Mouse (Mus musculus): ENCODE measurements around the gene Olfr683.
"Not testable (repeated sequence)": the region's sequence is repeated elsewhere in the genome, so short reads cannot be mapped to it uniquely, and the experiment has no call there.

The Olfr683 gene

GRCm38 (mm10) chr7:105146912-105147311, at the start of gene Olfr683:
Olfr683 (minus strand) TSS chr7:105147012.
- no peak for TF ChIP-seq GATA4 (IDR thresholded peaks at IDR 0.05; ENCODE audit: insufficient replicate concordance, low read length)

- TF ChIP-seq GATA4 (IDR thresholded peaks at IDR 0.05; ENCODE audit: insufficient replicate concordance, low read length): no peak
These were observed 39.1 kb upstream of the Olfr683 start, which contains the start of gene Olfr685 for GRCm38 (mm10) chr7:105185912-105186311. Olfr685 (minus strand) TSS chr7:105186012.

GRCm38 (mm10) chr7:105170773-105171172, 24.0 kb upstream of the Olfr683 start:
- TF ChIP-seq GATA4 (IDR thresholded peaks at IDR 0.05; ENCODE audit: insufficient replicate concordance, low read length): no peak

- TF ChIP-seq GATA4 (IDR thresholded peaks at IDR 0.05; ENCODE audit: insufficient replicate concordance, low read length): no peak
These were observed 16.7 kb upstream of the Olfr683 start, which contains the start of gene Olfr684 for GRCm38 (mm10) chr7:105163553-105163952. Olfr684 (minus strand) TSS chr7:105163653.

GRCm38 (mm10) chr7:105141275-105141674, 5.5 kb downstream of the Olfr683 start:
- TF ChIP-seq GATA4 (IDR thresholded peaks at IDR 0.05; ENCODE audit: insufficient replicate concordance, low read length): no peak

- no peak for TF ChIP-seq GATA4 (IDR thresholded peaks at IDR 0.05; ENCODE audit: insufficient replicate concordance, low read length)
These were observed 30.3 kb downstream of the Olfr683 start, which contains the start of gene Olfr681 for GRCm38 (mm10) chr7:105116536-105116935. Olfr681 (plus strand) TSS chr7:105116836.

- TF ChIP-seq GATA4 (IDR thresholded peaks at IDR 0.05; ENCODE audit: insufficient replicate concordance, low read length): not testable (repeated sequence)
These were observed 54.1 kb downstream of the Olfr683 start, which contains the start of gene Olfr680-ps1 for GRCm38 (mm10) chr7:105092717-105093116. Olfr680-ps1 (minus strand) TSS chr7:105092817.

Data from liver, adult (tissue).